Mouse (Mus musculus): ENCODE measurements at regions not wholly inside any gene's neighbourhood (a gene's known extent, or its start where the extent isn't known, plus 50 kb on each side); places are given as distances from the start of the nearest gene placed in this dataset.
A peak's percentile ranks its signal among the peaks of the same experiment; 100 is the strongest.

DNA sequence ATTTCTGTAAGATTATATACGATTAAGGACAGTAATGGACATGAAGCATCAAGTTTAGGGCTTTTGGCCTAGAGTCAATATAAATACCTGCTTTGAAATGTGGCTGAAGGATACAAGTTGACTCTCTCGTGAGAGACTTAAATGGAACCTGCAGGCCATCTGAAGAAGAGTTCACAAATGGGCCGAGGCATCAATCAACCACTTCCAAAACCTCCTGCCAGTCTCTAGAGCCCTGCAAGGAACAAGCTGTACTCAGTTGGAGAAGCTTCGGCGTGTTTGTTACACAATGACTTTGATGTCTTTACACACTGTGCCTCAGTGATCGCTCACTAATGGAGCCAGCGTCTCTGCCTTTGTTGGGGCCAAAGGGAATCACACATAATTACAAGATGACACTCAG is 146.1 kb upstream of the Ccnd2 start:
- no peak for DNase-seq (ENCODE audit: low spot score)

DNA sequence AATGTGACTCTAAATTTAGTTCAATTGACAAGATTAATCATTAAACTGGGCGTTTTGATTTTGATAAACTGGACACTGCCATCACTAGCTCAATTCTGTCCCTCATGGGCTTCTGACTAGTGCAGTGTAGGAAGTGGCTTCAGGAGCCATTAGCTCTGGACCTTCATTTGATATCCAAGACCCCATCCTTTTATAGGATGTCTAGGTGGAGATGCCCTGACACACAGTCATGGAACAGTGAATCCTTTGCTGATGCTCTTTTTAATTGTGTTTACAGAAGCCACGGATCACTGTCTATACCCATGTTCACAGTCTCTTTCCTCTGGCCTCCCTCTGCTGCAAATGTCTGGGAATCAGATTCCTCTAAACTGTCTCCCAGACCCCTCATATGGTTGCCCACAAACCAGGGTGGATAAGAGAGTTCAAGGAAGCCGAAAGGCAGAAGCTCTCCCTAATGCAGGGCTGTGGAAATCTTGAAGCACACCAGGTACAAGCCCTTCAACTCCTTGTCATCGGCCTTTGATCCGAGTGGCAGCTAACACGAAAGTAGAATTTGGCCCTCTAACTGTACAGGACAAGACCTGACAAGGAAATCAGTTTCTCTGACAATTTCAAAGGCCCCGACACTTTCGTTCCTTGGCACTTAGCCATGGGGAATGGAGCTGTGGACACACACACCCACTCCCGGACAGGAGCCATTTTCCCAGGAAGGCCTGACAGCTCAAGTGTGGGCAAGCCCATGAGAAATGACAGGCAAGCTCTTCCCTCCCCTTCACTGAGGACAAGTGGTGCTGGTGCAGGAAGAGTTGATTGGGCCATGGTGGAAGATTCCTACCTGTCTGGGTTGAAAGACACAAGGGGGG is 135.2 kb upstream of the Parp11 start:
- DNase-seq (ENCODE audit: low spot score): no peak

DNA sequence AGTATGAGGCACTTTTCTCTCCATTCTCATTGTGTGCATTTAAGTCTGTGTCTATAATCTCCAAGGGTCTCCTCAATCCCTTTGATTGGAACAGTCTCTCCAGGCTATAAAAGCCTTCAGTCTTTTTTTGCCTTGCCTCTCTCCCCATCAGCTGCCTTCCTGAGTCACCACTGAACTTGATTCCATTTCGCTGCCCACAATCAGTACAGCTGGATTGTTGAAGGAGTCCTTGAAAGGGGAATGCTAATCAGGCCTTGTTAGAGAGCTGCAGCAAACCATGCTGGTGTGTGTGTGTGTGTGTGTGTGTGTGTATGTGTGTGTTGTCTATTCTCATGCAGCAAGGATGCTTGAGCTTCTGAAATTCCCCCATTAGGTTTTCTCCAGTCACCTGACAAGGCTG is 129.3 kb upstream of the Parp11 start:
- no peak for DNase-seq (ENCODE audit: low spot score)

DNA sequence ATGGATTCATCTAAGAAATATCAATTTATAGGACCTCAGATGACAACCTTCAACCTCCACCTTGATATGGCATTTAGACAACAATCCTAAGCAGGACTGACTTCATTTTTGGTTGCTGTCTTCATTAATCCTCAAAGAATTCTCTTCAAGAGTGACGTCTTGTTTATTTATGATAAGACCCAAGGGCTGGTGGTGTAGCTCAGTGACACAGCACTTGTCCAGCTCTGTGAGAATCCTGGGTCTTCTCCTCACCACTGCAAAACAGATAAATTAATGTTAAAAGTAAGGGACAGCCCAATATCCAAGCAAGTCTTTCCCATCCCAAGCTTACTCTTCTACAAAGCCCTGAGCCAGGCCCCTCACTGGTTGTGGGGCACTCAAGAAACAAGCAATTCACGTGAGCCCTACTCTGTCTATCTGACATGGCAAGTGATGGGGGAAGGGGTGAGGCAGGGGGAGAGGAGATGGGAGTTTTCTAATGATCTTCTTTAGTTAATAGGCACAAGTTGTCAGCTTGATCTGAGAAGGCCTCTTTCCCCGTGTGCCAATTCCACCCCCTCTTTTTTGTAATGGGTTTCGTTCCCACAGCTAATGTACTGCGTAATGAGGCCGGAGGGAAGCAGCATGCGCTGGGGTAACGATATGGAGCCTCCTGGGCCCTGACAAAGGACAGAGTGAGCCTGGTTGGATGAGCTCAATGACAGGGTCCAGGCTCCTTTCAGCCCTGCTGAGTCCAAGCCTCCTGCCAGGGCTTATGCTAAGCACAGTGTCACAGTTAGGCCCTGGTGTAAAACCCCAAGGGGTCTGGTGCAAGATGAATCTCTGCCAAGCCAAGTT is 127.7 kb upstream of the Parp11 start:
- DNase-seq (ENCODE audit: low spot score): no peak

DNA sequence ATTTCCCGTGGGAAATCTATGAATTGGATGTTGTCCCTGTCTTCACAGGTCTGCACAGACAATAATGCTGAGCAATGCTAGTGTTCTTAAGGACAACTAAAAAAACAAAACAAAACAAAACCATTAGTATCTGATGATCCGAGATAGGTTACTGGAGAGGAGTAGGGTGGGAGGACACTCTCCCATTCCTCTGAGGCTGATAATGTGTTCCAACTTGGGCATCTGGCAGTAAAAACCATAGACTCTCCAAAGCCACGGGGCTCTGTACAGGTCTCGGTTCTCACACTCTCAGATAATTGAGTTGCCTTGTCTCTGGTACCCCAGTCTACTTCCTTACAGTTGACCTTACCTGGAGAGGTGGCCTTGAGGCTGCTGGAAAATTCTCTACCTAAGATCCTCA is 126.0 kb upstream of the Parp11 start:
- no peak for DNase-seq (ENCODE audit: low spot score)

DNA sequence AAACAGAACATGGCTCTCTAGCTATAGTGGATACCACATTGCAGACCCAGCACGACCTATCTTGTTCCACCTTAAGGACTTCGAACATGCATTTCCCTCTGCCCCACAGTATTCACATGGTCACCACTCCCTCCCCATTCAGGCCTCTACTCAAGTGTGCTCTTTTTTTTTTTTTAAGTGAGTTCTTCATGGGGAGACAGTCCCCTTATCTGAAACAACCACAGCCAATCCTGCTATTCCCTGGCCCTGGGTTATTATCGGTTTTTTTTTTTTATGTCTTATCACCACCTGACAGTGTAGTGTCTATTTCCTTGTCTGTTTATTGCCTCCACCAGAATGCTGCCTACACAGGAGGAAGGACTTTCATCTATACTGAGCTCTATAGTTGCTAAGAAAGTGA is 125.6 kb upstream of the Parp11 start:
- DNase-seq (ENCODE audit: low spot score): no peak

DNA sequence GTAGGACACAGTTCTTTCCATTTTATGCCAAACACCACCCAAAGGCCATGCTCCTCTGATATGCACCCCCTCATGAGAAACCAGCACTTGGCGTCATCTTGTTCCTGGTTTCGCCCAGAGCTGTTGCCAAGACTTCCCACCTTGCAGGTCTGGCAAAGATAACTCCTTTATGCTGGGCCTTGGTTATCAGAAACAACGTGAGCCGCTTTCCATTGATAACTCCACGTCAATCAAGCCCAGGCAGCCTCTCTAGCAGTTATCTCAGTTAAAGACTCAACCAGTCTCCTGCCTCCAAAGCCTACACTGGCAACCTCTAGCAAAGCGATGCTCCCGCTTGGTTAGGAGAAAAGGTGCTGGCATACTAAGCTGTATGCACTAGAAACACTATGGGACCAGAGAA is 124.2 kb upstream of the Parp11 start:
- DNase-seq (ENCODE audit: low spot score): no peak

DNA sequence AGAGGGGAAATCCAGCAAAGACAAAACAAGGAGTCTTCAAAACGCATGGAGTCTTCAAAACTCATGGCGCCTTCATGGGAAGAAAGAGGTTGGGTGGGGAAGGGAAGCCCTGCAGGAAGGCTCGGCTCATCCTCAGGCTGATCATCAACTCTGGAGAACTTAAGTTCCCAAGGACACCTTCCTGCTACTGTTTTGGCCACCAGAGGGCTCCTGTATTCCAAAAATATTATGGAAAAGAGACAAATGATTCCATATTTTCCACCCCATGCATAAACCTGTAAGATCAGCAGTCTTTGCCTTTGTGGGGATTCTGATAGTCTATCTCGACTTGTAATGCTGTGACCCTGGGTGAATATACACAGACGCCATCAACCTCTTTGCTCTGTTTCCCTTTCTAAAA is 121.7 kb upstream of the Parp11 start:
- DNase-seq (ENCODE audit: low spot score): peak; percentile 52

DNA sequence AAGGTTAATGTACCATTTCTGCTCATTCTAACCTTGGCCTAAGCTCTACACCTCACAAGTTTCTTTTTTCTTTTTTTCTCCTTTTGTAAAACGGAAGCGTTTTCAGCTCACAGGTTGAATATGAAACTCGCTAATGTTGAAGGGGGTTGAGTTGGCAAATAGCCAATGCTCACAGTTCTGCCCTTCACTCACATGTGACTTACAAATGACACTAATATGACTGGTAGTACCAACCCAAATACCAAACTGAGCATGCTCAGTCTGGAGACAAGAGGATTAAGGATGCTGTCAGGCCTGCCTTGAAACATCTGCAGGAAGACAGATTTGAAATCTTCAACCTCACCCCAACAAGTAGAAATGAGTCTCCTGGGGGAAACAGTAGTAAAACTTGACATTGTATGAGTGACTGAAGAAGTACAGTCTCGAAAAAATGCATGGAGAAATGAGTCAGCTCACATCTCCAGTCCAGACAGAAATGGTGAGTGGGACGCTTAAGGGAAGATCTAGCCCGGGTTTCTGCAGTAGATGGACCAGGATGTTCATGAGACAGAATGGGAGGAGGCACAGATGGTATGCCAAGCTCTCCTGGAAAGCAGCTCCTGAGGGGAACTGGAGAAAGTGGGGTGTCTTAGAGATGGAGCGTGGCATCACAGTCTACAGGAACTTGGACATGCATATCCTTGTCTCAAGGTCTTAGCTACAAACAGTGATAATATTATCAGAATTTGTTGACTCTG is 120.9 kb upstream of the Parp11 start:
- no peak for DNase-seq (ENCODE audit: low spot score)

DNA sequence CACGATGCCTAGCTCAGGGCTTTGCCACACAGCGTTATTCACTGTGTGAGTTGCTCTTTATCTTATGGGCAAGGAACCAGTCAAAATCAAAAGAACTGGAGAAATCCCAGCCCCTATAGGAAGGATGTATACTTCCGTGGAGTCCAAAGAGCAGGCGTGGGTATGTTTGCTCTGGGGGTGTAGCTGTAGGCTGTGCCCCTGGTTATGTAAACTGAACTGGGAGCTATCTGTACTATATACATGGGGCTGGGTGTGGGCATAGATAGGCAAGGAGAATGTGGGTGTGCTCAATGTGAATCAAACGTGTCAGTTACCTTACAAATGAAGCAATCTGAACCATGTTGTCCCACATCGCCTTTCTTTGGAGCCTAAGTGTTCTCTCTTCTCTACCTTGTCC is 120.3 kb upstream of the Parp11 start:
- DNase-seq (ENCODE audit: low spot score): no peak

DNA sequence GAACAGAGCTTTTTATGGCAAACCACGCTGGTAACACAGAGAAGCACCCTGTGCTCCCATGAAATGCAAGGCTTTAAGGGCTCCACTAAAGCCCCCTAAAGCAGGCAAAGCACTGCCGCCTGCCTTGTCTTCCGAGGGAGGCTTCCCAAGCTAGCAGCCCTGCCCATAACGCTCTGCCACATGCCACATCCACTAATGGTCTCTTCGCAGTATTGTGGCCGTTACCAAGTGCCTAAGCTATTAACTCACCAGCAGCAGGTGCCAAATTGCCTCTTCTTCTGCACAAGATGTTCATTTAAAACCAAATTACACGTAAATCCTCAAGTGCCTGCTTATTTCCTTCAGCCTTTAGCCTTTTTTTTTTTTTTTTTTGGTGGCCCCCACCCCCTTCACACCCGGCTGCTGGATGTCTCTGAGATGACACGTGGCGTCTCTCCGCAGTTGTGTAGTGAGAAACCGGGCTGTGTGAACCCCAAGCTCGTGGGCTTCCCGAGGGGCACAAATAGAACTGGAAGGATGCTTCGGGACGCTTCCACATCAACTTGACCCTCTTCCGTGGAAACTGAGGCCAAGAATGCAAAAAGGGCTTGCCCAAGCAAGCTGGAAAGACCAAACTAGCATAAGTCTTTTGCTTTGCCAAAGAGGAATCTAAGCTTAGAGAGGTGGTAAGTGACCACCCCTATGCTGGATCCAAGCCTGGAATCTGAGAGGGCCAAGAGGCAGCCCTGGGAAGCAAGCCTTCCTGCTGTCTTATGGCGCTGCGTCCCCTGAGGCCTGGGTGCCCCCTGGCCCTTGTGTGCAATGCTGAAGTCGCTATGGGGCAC is 117.2 kb upstream of the Parp11 start:
- no peak for DNase-seq (ENCODE audit: low spot score)

DNA sequence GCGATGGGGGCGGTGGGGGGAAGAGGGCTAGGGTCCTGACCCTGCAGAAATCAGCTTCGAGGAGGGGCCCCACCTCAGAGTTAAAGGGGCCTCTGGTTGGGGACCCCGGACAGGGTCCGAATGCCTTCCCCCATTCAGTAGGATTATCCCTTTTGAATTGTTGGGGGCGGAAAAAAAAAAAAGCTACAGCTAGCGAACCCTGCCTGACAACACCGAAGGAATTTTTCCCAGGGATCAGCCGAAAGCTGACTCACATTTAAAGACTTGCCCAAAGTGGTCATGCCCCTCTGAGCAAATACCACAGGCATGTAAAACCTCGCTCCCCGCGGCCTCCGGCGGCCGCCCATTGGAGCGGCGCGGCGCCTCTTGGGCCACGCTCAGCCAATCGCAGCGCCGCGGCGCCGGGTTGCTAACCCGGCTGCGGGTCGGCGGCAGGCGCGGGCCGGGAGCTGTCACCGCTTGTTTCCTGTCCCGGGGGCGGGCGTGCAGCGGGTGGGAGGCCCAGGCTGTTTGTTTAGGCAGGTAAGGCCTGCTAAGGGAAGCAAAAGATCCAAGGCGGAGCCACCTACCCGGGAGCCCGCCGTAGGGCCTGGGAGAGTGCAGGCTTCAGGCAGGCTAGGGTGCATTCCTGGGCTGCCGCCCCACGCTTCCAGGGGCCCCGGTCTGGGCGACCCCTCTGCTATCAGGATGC is 116.5 kb upstream of the Parp11 start:
- DNase-seq (ENCODE audit: low spot score): no peak

DNA sequence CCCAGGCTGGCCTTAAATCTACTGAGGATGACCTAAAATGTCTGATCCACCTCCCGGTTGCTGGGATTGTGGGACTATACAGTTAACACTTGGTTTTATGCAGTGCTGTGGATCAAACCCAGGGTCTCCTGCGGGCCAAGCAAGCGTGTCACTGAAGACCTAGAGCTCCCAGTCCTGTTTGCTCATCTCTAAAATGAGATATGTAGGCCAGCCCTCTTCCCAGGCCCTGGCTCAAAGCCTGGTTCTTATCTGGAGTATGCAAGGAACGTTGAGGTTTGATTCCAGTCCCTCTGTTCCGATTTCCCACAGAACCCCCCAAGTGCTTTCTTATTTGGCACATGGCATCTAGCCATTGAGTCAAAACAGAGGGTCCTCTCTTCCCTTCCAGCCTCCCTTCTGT is 115.5 kb upstream of the Parp11 start:
- no peak for DNase-seq (ENCODE audit: low spot score)

DNA sequence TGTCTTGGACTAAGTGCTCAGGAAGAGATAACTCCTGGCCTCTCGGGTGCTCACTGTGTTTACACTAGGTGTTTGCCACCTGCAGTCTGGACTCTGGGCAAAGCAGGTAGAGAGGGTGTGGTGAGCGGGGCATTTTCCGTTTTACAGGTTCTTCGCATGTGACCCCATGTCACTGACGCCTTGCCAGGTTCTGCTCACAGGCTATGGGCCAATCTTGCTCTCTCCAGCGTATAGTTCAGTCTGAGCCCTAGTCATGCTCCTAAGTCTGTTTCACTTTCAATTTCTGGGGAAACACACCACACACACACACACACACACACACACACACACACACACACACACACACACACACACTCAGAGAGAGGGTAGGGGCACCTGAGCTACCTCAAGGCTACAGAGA is 112.4 kb upstream of the Parp11 start:
- DNase-seq (ENCODE audit: low spot score): no peak

DNA sequence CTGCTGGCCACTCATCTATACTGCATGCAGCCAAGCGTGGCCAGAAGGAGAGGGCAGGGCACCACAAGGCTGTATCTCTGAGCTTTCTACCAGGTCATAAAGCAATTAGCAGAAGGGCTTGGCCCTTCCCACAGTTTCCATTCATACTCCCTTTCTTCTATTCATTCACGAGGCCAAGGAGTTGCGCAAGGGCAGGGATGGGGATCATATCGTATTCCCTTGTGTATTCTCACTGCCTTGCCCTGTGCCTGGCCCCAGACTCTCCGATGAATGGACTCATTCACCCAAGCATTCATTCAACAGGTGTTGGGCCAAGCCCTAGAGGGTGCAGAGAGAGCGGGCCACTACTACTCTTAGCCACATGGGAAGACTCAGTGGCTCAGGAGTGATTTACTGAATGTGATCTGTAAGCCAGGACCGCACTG is 111.2 kb upstream of the Parp11 start:
- no peak for DNase-seq (ENCODE audit: low spot score)

DNA sequence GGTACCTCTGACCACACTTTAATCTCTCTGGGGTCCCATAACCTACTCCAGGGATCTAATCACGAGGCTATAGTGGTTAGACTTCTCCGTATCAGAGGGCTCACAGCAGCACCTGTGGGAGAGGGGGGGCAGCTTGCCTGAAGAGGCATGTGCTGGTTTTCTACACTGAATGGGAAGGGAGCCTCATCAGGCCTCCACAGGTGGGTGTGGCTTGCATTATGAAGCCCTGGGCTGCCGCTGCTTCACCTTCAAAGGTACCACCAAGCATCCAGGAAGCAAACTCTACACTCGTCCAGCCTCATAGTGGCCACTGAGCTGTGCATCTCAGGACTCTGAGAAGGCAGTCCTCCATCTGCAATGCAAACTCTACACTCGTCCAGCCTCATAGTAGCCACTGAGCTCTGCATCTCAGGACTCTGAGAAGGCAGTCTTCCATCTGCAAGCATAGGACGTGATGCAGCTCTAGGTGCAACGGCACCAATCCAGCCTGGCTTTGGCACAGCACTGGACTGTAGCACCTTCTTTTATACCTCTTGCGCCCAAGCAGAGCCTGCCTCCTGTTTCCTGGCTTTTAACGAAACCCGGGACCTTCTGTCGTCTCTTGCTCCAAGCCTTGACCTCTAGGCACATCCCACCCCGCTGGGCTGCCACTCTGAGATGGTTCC is 110.5 kb upstream of the Parp11 start:
- no peak for DNase-seq (ENCODE audit: low spot score)

DNA sequence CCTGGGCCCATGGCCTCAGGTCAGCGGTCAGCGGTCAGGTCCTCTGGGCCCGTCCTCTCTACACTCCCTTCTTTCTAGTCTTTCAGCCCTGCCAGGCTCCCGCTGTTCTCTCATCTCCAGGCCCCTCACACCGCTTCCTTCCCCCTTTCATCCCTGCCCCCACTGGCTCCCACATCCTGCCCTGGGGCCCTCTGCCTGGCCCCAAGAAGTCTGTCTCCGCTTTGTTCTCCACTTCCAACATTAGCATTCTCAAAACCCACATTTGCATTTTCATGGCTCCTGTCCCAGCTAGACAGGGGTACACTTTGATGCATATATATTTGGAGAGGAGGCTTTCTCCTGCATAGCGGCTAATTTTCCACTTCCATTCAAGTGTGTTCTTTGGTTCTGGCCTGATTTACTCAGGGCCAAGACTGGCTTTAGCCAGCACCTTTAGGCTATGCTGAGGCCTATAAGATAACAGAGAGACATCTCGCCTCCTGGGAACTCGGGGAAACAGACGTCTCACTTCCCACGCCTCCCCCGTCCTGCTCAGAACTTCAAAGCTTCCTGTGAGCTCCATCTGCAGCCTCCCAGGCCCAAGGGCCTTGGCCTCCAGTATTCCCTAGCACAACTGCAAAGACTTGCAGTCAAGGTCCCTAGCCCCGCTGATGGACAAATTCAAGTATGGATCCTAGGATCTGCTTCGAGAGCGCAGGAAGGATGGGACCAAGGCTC is 109.8 kb upstream of the Parp11 start:
- no peak for DNase-seq (ENCODE audit: low spot score)

DNA sequence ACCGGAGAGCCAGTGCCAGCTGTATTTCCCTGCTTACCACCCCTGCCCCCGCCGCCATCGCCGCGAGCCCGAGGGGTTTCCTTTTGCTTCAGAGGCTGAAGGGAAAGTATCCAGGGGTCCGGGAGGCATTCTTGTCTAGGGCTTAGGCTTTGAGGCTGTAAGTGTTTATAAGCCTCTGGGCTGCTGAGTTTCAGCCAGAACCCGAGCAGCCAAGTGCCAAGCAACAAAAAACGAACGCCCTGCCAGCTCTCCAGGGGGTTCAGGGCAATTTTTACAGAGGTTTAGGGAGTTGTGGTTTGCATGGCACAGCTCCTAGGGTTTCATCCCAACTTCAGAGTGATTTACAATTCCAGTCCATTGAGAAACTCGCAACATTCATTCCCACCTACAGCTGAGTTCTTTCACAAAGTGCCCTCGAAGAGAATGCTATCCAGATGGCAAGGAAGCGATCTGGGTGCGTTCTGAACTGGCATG is 109.2 kb upstream of the Parp11 start:
- DNase-seq (ENCODE audit: low spot score): no peak

DNA sequence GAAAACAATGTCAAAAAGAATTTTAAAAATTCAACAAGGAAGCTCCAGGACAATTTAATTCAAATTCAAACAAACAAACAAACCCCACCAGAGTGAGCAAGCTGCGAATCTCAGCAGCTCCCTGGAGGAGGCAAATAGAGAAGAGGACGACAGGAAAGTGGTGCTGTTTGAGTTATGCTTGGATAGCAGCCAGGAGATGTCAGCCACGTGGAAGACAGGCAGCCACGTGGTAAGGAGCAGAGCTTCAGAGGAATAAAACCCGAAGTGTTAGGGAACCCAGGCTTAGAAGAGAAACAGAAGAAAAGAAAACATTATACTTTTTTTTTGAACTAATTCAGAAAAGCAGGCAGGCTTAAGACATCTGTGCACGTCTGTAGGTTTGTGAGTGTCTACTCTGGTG is 108.2 kb upstream of the Parp11 start:
- no peak for DNase-seq (ENCODE audit: low spot score)

DNA sequence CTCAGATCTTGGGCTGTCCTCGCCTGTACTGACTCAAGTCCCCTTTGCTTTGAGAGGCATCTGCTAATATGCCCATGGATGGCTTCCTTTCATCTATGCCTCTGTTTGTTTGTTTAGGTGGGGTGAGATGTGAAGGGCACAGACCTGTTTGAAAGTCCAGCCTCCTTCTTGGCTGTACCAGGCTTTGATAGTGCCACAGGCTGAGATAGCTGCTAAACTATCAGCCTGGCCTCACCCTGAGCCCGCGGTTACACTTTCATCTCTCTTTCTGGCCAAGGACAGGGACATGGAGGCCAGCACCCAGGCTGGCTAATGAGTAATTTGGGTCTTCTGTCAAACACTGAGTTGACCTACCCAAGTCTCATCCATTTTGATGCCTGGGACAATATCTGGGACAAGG is 105.0 kb upstream of the Parp11 start:
- DNase-seq (ENCODE audit: low spot score): no peak
